In the genomic region with DNA sequence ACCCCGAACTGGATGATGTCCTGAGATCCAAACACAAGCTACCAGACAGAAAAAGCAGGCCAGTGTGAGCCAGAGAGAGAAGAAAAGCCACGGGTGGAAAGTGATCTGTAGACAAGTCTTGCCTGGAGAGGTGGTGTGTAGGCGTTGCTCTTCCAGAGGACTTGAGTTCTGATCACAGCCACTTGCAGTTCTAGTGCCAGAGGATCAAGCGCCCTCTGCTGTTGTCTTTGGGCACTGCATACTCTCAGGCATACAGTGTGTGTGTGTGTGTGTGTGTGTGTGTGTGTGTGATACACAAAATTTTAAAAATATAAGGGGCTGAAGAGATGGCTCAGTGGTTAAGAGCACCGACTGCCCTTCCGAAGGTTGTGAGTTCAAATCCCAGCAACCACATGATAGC, we compare ENCODE assay signal across 8 mouse cellular contexts. TPM values are rescaled to one million over a fixed set of nuclear protein-coding genes. Genes with fewer than 3 reads are reported as not detected.
DNase-seq lines count a peak whose midpoint lies in the region.

No protein-coding gene starts in this region.

- DNase-seq in heart, postnatal 4 days = peak; percentile 46
- DNase-seq in heart, postnatal 10 days = no peak
- peak; percentile 19 to 70 for DNase-seq in spleen, postnatal 4 days (ENCODE audit: low spot score in 2 of 2)
- DNase-seq in spleen, postnatal 36 days (ENCODE audit: low spot score in 2 of 2) = no peak
- DNase-seq in induced T-regulatory cell, adult 2 months (ENCODE audit: low read depth) = peak; percentile 49
- DNase-seq in T-cell, adult 2 months (ENCODE audit: low spot score) = no peak
- DNase-seq in urinary bladder, postnatal 25 days (ENCODE audit: low spot score) = no peak
- DNase-seq in heart, adult 11 months = no peak

- intact Hi-C loops in heart, postnatal 10 days (cut with DNase I) = no loop called here

RNA-seq across cellular contexts. Expression of gene 1700016D06Rik, which starts 11.4 kb away (rescaled TPM):
- not detected for total RNA-seq in heart, postnatal 4 days (2021)
- not detected for total RNA-seq in heart, postnatal 10 days (2021)

RNA-seq across cellular contexts. Expression of gene Arhgef7, which starts 15.3 kb away (rescaled TPM):
- 100 to 1,000 TPM; 209 to 213 TPM for total RNA-seq in heart, postnatal 4 days (2021)
- 100 to 1,000 TPM; 174 to 190 TPM for total RNA-seq in heart, postnatal 10 days (2021)

Comparison
In these comparisons a context has a peak if more than half of its experiments do, and no peak if none do; other contexts are left out.
1. DNase-seq: peak in heart, postnatal 4 days (single experiment), spleen, postnatal 4 days (2 of 2) and induced T-regulatory cell, adult 2 months (single experiment); none in heart, postnatal 10 days (0 of 2), spleen, postnatal 36 days (0 of 2), T-cell, adult 2 months (single experiment), urinary bladder, postnatal 25 days (single experiment) and heart, adult 11 months (single experiment).